Mouse (Mus musculus) c-Kit-positive CD71-positive TER-119-negative erythroid progenitor cells, embryonic 14.5 days (primary cell): ENCODE results near the gene Rnf8.

Experiments
- DNase-seq: peaks from one replicate; pipeline ENCODE4 v3.0.0-alpha.2; 2013; ENCODE audit warnings: low read depth

The Rnf8 gene

GRCm38 (mm10) chr17:29680921-29681320, 66.3 kb downstream of the Rnf8 start:
- no peak for DNase-seq

GRCm38 (mm10) chr17:29681669-29682068, 67.1 kb downstream of the Rnf8 start:
- DNase-seq = no peak

GRCm38 (mm10) chr17:29682261-29682660, 67.7 kb downstream of the Rnf8 start:
- DNase-seq = no peak

- DNase-seq = no peak
Measured at GRCm38 (mm10) chr17:29683127-29683526, 68.5 kb downstream of the Rnf8 start.

- DNase-seq = no peak
Measured at GRCm38 (mm10) chr17:29684275-29684674, 69.7 kb downstream of the Rnf8 start.

- DNase-seq = peak; percentile 54
Measured at GRCm38 (mm10) chr17:29686771-29687170, 72.2 kb downstream of the Rnf8 start.

- DNase-seq = no peak
Measured at GRCm38 (mm10) chr17:29687373-29687772, 72.8 kb downstream of the Rnf8 start.

- DNase-seq = no peak
Measured at GRCm38 (mm10) chr17:29688610-29689009, 74.0 kb downstream of the Rnf8 start.

- DNase-seq = no peak
Measured at GRCm38 (mm10) chr17:29690257-29690656, 75.7 kb downstream of the Rnf8 start.

- DNase-seq = no peak
Measured at GRCm38 (mm10) chr17:29692827-29693226, 78.2 kb downstream of the Rnf8 start.

- no peak for DNase-seq
Measured at GRCm38 (mm10) chr17:29693571-29693970, 79.0 kb downstream of the Rnf8 start.

- no peak for DNase-seq
Measured at GRCm38 (mm10) chr17:29694516-29694915, 79.9 kb downstream of the Rnf8 start.
